Mouse (Mus musculus): ENCODE data around the gene Spp1. TPM values are rescaled to one million over a fixed set of nuclear protein-coding genes. Genes with fewer than 3 reads are reported as not detected.

The Spp1 gene
- polyA plus RNA-seq, 1 experiment from 2014 or later = 49.9 TPM

Other genes starting within 250 kb of the Spp1 start
- gene Dmp1, start 232.5 kb upstream of the Spp1 start, polyA plus RNA-seq (2015; fragmentation: Nextera tagmentation; extraction: Ambion mirVana) = 0.21 and 1.6 TPM in 2 replicates
- 1.0 and 9.2 TPM in 2 replicates for gene Ibsp, start 135.9 kb upstream of the Spp1 start, polyA plus RNA-seq (2015; fragmentation: Nextera tagmentation; extraction: Ambion mirVana)
- not detected in 2 replicates for gene Mepe, start 109.8 kb upstream of the Spp1 start, polyA plus RNA-seq (2015; fragmentation: Nextera tagmentation; extraction: Ambion mirVana)
- gene Pkd2, start 24.3 kb downstream of the Spp1 start, polyA plus RNA-seq (2015; fragmentation: Nextera tagmentation; extraction: Ambion mirVana) = 7.6 and 8.1 TPM in 2 replicates
- 10.4 and 12.6 TPM in 2 replicates for gene BC005561, start 73.2 kb downstream of the Spp1 start, polyA plus RNA-seq (2015; fragmentation: Nextera tagmentation; extraction: Ambion mirVana)

Measured in midbrain, embryonic 16.5 days (tissue).